Mouse (Mus musculus): ENCODE data around the gene 6430531B16Rik.

The 6430531B16Rik gene

DNA sequence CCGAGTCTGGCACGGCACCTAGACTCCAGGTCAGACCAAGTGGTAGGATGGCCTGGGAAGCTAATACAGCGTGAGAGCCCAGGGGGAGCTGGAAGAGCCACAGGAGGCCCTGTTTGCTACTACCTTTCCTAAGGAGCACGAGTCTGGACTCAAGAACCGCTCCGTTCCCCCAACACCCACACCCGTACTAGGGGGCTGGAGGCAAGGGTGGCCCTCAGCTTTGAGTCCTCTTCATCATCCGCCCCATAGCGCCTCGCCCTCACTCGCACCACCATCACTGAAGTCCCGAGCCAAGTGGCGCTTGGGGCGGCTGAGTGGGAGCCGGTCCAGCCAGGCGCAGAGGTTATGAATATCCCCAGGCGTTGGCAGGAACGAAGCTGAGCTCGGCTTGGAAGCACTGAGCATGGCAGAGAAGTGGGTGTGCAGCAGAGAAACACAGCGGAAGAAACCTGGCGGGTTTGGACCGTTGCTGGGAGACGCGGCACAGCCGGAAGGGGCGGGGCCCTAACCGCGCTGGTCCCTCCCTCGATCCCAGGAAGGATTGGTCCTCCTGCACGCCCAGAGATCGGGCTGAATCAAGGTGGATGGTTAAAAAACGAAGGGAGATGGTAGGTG lies at the start of gene 6430531B16Rik:
TSS of gene 6430531B16Rik (minus strand) at position 478 of the 615 bp plus-strand sequence.
- peak; percentile 86 for DNase-seq

- DNase-seq, result no peak
Measured at GRCm38 (mm10) chr7:140011336-140011735, 32.8 kb upstream of the 6430531B16Rik start.

GRCm38 (mm10) chr7:140007781-140008180 lies 29.2 kb upstream of the 6430531B16Rik start:
- no peak for DNase-seq

DNA sequence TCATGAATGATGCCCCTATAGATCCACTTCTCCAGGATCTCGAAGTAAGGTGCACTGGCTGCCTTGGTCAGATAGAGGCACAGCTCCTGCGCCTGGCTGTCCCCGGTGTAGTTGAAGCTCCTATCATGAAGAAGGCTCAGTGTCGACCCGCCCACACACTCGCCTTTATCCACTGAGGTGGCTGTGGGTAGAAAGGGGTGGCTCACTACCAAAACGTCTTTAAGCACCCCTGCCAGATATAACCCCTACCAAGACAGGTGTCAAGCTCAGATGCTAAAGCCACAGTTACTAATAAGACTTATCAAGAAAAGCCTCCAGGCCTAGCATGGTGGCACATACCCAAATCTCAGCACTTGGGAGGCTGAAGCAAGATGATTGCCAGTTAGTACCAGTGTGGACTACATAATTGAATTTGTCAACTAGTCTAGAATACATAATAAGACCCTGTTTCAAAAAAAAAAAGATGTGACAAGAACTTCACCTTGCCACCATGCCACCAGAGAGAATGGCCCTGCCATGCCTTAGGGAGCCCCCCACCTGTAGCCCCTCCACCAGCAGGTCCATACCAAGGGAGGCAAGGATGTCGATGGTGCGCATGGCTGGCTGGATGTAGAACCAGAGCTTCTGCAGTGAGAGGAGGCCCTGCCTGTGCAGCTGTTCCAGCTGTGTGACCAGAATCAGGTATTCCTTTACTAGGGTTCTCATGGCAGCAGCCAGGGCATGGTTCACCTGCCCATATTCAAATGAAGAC lies 28.5 kb upstream of the 6430531B16Rik start:
- no peak for DNase-seq

DNA sequence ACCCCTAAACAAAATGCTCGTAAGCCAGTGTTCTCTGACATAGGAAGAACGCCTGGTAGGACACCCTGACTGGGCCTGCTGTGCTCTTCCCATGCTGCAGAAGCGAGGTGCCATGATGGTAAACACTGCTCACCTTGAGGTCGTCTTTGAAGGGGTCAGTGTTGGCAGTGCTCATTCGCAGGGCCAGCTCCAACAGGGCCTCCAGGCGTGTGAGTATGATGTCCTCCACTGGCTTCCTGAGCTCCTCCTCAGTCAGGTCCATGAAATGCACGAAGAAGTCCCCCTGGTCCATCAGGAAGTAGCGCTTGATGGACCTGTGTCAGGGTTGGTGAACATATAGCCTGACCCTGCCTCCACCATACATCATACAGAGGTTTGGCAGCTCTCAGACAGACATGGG lies 26.1 kb upstream of the 6430531B16Rik start:
- no peak for DNase-seq

DNA sequence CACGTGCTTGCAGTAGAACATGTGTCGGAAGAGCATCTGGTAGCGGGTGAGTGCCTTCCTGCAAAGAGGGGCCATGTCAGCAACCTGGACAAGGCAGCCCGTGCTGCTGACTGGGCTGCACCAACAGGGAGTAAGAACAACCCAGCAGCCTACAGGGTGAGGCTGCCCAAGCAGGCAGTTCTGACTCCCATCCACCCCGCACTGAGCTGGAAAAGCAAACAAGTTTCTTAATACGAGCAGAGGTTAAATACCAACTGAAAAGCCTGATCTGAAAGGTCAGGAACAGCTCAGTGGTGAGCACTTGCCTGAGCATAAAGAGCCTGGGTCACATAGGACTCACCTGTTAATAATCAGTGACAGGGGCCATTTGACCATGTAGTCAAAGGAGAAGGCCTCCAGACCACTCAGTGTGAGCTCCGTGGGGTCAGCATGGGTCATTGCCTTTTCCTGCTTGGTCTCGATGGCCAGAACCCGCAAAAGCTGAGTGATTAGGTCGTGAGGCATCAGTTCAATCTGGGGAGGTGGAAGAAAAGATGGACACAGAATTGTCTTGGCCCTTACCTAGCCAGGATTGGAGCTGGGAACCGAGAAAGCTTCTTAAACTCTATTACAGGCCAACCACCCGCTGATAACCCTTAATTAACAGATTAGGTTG lies 22.7 kb upstream of the 6430531B16Rik start:
- peak; percentile 49 for DNase-seq

- DNase-seq, result no peak
Measured at GRCm38 (mm10) chr7:139998691-139999350, 20.3 kb upstream of the 6430531B16Rik start.

DNA sequence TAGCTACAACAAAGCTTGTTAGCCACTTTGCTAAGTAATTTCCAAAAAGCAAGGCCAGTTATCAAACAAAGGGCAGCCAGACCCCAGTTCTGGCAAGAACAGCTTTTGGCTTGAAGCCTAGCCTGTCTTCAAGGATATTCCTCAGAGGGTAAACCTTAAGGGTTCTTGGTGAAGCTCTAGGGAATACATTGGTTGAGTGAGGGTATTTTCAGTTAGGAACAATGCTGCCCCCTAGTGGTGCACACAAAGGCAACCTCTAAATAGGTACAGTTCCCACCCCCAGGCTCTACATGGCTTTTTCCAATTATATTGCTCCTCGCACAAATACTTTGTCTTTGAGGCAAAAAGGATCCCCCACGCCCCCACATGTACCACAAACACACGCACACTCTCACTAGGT lies 16.1 kb upstream of the 6430531B16Rik start:
- peak; percentile 78 for DNase-seq

GRCm38 (mm10) chr7:139994202-139994601 lies 15.6 kb upstream of the 6430531B16Rik start:
- no peak for DNase-seq

DNA sequence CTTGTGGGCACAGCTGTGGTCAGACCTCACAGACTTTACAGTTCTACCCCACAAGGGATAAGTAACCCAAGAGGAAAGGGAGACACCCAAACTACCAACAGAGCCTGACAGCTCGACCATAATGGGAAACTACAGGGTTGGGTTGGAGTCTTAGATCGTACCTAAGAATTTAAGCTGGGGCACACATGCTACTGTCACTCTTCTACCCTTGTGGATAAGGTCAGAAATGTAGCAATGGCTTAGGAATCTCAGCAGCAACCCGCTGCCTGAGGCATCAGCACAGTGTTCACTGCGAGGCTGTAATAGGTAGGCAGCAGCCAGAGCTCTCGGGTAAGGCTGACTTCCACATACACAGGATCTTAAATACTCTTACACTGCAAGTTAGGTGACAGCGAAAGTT lies 15.0 kb upstream of the 6430531B16Rik start:
- DNase-seq, result no peak

DNA sequence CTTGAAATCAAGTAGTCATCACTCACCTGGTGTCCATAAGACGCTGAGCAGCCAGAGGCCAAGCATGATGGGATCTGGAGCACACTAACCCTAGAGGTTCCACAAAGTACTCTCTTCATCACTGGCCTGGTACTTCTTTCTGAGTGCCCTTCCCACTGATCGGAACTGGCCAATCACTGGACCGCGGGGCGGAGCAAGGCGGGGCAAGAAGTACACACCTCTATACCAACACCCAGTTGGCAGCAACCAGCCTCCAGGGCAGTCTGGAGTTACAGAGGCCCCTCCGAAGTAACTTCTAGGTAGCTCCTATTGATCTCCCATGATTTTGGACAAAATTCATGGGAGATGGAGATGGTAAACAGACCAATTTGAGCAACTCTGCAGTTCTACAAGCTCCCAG lies 13.9 kb upstream of the 6430531B16Rik start, which contains the start of gene Adam8:
TSS of gene Adam8 (minus strand) at position 157 of the 400 bp plus-strand sequence.
- DNase-seq, result peak; percentile 6

GRCm38 (mm10) chr7:139990864-139991394 lies 12.4 kb upstream of the 6430531B16Rik start:
- DNase-seq, result no peak

GRCm38 (mm10) chr7:139988272-139988671 lies 9.7 kb upstream of the 6430531B16Rik start:
- no peak for DNase-seq

- no peak for DNase-seq
Measured at GRCm38 (mm10) chr7:139984505-139984904, 6.0 kb upstream of the 6430531B16Rik start.

GRCm38 (mm10) chr7:139982058-139982457 lies 3.5 kb upstream of the 6430531B16Rik start:
- DNase-seq, result no peak

GRCm38 (mm10) chr7:139980778-139981177 lies 2.2 kb upstream of the 6430531B16Rik start:
- DNase-seq, result no peak

DNA sequence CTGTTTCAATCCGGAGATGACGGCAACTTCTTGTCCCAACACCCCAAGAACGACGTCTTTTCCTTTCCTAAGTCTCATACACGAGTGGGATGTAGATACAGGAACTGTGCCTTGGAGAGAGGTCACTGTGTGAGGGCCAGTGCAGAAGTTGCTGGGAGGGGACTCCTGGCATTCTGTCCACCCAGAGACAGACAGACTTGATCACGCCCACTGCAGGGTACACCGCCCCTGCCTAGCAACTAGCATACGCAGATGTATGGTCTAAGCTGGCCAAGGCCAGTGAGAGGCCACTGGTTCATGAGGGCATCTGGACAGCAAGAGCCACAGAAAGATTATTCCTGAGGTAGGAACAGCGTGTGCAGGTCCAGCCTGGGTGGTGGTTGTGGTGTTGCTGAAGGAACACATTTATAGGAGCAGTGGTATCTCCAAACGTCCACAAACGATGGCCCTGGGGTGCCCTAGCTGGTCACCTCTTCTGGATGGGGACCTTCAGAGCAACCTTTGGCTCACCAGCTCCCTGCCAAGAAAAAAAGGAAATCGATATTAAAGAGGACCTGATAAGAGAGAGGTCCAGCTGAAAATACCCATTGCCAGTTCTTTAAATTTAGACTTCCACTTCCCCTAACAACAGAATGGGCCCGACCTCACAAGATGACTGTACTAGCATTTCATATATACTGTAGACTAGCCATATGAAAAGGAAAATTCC lies 610 bp upstream of the 6430531B16Rik start:
- peak; percentile 40 for DNase-seq

DNA sequence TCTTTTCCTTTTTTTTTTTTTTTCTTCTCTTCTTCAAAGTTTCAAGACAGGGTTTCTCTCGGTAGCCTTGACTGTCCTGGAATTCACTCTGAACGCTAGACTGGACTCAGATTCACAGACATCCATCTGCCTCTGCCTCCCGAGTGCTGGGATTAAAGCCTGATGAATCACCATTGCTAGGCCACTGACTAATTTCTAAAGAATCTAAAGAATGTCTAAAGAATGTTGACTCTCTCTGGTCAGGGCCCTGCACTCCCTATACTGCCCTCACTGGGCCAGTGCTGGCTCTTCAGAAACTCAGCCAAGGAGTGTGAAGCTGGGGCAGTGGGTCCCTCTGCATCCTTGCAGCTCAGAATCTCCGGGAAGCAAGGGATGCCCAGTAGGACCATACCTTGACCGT lies 3.1 kb downstream of the 6430531B16Rik start:
- no peak for DNase-seq

DNA sequence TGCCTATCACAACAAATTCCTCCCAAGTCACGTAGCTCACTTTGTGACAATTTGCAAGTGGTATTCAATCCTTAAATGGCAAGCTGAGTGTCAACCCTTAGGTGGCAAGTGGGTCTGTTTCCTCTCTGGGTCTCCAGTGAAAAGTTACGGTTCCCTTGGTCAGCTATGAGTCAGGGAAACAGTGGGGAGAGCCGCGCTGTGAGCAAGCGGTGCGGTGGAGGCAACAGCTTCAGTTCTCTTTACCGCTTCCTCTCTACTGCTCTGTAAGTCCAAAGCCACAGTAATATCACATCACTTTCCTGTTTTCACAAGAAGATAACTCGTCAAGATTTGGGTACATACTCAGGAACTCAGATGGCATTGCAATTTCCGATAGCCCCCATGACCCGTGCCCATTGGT lies 4.2 kb downstream of the 6430531B16Rik start:
- DNase-seq, result no peak

GRCm38 (mm10) chr7:139972923-139973331 lies 5.6 kb downstream of the 6430531B16Rik start:
- DNase-seq, result no peak

DNA sequence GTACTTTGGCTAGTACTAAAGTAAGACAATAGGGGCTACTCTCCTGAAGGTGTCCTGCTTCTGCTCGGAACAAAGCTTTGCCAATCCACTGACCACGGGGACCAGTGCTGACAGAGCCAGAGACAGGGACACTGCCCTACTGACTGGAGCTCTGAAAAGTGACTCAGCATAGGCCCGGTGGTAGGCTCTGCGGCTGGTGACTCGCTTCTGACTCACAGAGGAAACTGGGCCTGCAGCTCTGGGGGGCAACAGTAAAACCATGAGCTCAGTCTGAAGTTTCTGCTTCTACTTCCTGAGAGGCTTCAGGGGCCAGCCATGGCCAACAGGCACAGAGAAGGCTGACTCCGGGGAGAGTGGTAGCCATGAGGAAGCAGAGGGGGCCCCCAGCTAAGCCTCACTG lies 7.1 kb downstream of the 6430531B16Rik start:
- DNase-seq, result no peak

GRCm38 (mm10) chr7:139970979-139971378 lies 7.6 kb downstream of the 6430531B16Rik start:
- no peak for DNase-seq

Measured in retina, postnatal 1 day (tissue).